Mouse (Mus musculus) kidney, adult 2 months (tissue): ENCODE data around the gene Slc25a16. TPM values are rescaled to one million over a fixed set of nuclear protein-coding genes. Genes with fewer than 3 reads are reported as not detected.
A peak's percentile ranks its signal among the peaks of the same experiment; 100 is the strongest.

ENCODE experiments used
- DNase-seq: peaks from one replicate; pipeline ENCODE4 v3.0.0; 2021
- H3K27ac ChIP-seq: fragments of 200-500 bp; 2 replicates; pipeline ENCODE4 v1.5.1; 2012; ENCODE audit warnings: low read depth, low read length, control low read depth, inconsistent platforms; ENCODE audit not compliant: insufficient read depth
- H3K27me3 ChIP-seq: fragments of 200-500 bp; replicated peaks from 2 replicates; pipeline ENCODE4 v1.6.1; 2012; ENCODE audit warnings: mild to moderate bottlenecking, moderate library complexity, low read length, inconsistent platforms; ENCODE audit not compliant: control insufficient read depth, insufficient read depth
- H3K36me3 ChIP-seq: fragments of 200-500 bp; 2 replicates; pipeline ENCODE4 v1.6.1; 2012; ENCODE audit warnings: mild to moderate bottlenecking, moderate library complexity, low read length, inconsistent platforms; ENCODE audit not compliant: control insufficient read depth, insufficient read depth
- H3K4me1 ChIP-seq: fragments of 200-500 bp; 2 replicates; pipeline ENCODE4 v1.6.1; 2011; ENCODE audit warnings: low read length; ENCODE audit not compliant: control insufficient read depth, insufficient read depth
- H3K4me3 ChIP-seq: fragments of 200-500 bp; 2 replicates; pipeline ENCODE4 v1.5.1; 2011; ENCODE audit warnings: mild to moderate bottlenecking, low read depth, low read length, control low read depth; ENCODE audit not compliant: insufficient read depth
- CTCF ChIP-seq: fragments of 200-500 bp; conservative IDR thresholded peaks from 2 replicates; pipeline ENCODE4 v1.5.1; 2011; ENCODE audit warnings: low read depth, mild to moderate bottlenecking, control low read depth, low read length, moderate library complexity, mixed read lengths; ENCODE audit not compliant: insufficient read depth, insufficient read length
- POLR2A ChIP-seq: fragments of 200-500 bp; IDR thresholded peaks from one replicate; pipeline ENCODE4 v1.6.1; 2011; ENCODE audit warnings: low read depth, low read length, control low read depth
- WGBS: fragments of 180-500 bp; shearing (Covaris S2); methylation state at CpG from one replicate; pipeline ENCODE4 v1.1.7; 2018; 5-methylcytosine and 5-hydroxymethylcytosine counted together
- polyA plus RNA-seq: library from polyadenylated mRNA; depleted of rRNA; stranded (reverse); fragments of >200 nt; gene quantifications from 2 replicates; pipeline ENCODE4 v1.2.3, GENCODE M21; 2012

Slc25a16 gene
- polyA plus RNA-seq, 1 experiment = 105 TPM

GRCm38 (mm10) chr10:62885460-62885859, 35.0 kb upstream of the Slc25a16 start:
- 48% methylated on average over 10 of the region's 10 CpGs for WGBS
- DNase-seq = no peak
- Histone ChIP-seq H3K4me3 (no peak overlapping the region), H3K4me1 (no peaks in the 10 kb centered on the region), H3K27ac (no peak overlapping the region), H3K36me3 (no peaks in the 10 kb centered on the region), H3K27me3 (no peaks in the 10 kb centered on the region)
- TF ChIP-seq CTCF (no peak), POLR2A (no peak)

GRCm38 (mm10) chr10:62885969-62886798, 34.2 kb upstream of the Slc25a16 start:
- under 1% methylated on average over 38 of the region's 38 CpGs for WGBS
- no peak overlapping the region for H3K27ac ChIP-seq
- H3K36me3 ChIP-seq = no peaks in the 10 kb centered on the region
- no peaks in the 10 kb centered on the region for H3K4me1 ChIP-seq
- DNase-seq = no peak
- H3K27me3 ChIP-seq = no peaks in the 10 kb centered on the region
- H3K4me3 ChIP-seq = peak overlapping the region; percentile 51
- TF ChIP-seq CTCF (no peak), POLR2A (no peak)

- 1% methylated on average over 56 of the region's 56 CpGs for WGBS
- Histone ChIP-seq H3K36me3 (no peaks in the 10 kb centered on the region), H3K27ac (no peak overlapping the region), H3K27me3 (no peaks in the 10 kb centered on the region), H3K4me1 (no peaks in the 10 kb centered on the region), H3K4me3 (peak overlapping the region; percentile 51)
- DNase-seq = peak; percentile 68
- TF ChIP-seq POLR2A (no peak), CTCF (no peak)
These were observed 33.4 kb upstream of the Slc25a16 start for GRCm38 (mm10) chr10:62886799-62887591.

GRCm38 (mm10) chr10:62891025-62891424, 29.4 kb upstream of the Slc25a16 start:
- Histone ChIP-seq H3K36me3 (no peaks in the 10 kb centered on the region), H3K4me1 (no peaks in the 10 kb centered on the region), H3K4me3 (no peak overlapping the region), H3K27me3 (no peaks in the 10 kb centered on the region), H3K27ac (no peak overlapping the region)
- WGBS = 75% methylated on average over 3 of the region's 3 CpGs
- TF ChIP-seq CTCF (no peak), POLR2A (no peak)
- DNase-seq = no peak

GRCm38 (mm10) chr10:62892549-62893232, 27.7 kb upstream of the Slc25a16 start:
- 46% methylated on average over 4 of the region's 4 CpGs for WGBS

GRCm38 (mm10) chr10:62893356-62893884, 27.0 kb upstream of the Slc25a16 start:
- TF ChIP-seq POLR2A (no peak), CTCF (no peak)
- peak; percentile 24 for DNase-seq
- Histone ChIP-seq H3K27ac (no peak overlapping the region), H3K27me3 (no peaks in the 10 kb centered on the region), H3K36me3 (no peaks in the 10 kb centered on the region), H3K4me3 (no peak overlapping the region), H3K4me1 (no peaks in the 10 kb centered on the region)
- WGBS = 57% methylated on average over 6 of the region's 6 CpGs

More at GRCm38 (mm10) chr10:62892549-62893232, 27.7 kb upstream of the Slc25a16 start:
- no peaks in the 10 kb centered on the region for H3K4me1 ChIP-seq
- H3K36me3 ChIP-seq = no peaks in the 10 kb centered on the region
- no peak for TF ChIP-seq CTCF
- no peak for TF ChIP-seq POLR2A
- no peak overlapping the region for H3K27ac ChIP-seq
- no peak for DNase-seq
- H3K27me3 ChIP-seq = no peaks in the 10 kb centered on the region
- H3K4me3 ChIP-seq = no peak overlapping the region
